Mouse (Mus musculus) cerebellum, adult 11-12 months (tissue): Measurements from ENCODE around the gene Galnt2.
A peak's percentile ranks its signal among the peaks of the same experiment; 100 is the strongest.

Source experiments
- DNase-seq: peaks from one replicate; pipeline ENCODE4 v3.0.0; 2022

Galnt2 gene

GRCm38 (mm10) chr8:124274441-124275120 is 43.4 kb downstream of the Galnt2 start:
- DNase-seq, result no peak

- DNase-seq, result no peak
Observed at GRCm38 (mm10) chr8:124275377-124276071, 44.3 kb downstream of the Galnt2 start.

- peak; percentile 56 for DNase-seq
Observed at GRCm38 (mm10) chr8:124277951-124278910, 47.0 kb downstream of the Galnt2 start.

GRCm38 (mm10) chr8:124278956-124279689 is 47.9 kb downstream of the Galnt2 start:
- DNase-seq, result no peak

- DNase-seq, result no peak
Observed at GRCm38 (mm10) chr8:124279690-124279985, 48.4 kb downstream of the Galnt2 start.

GRCm38 (mm10) chr8:124281700-124282541 is 50.7 kb downstream of the Galnt2 start:
- DNase-seq, result peak; percentile 73

- DNase-seq, result peak; percentile 60
Observed at GRCm38 (mm10) chr8:124282878-124283630, 51.9 kb downstream of the Galnt2 start.

GRCm38 (mm10) chr8:124283644-124284332 is 52.6 kb downstream of the Galnt2 start:
- DNase-seq, result peak; percentile 56

GRCm38 (mm10) chr8:124284333-124284711 is 53.1 kb downstream of the Galnt2 start:
- no peak for DNase-seq

- DNase-seq, result peak; percentile 71
Observed at GRCm38 (mm10) chr8:124284984-124285576, 53.9 kb downstream of the Galnt2 start.

GRCm38 (mm10) chr8:124286461-124287124 is 55.4 kb downstream of the Galnt2 start:
- no peak for DNase-seq

- DNase-seq, result no peak
Observed at GRCm38 (mm10) chr8:124288215-124288864, 57.1 kb downstream of the Galnt2 start.

GRCm38 (mm10) chr8:124289481-124290050 is 58.4 kb downstream of the Galnt2 start:
- DNase-seq, result no peak

- DNase-seq, result no peak
Observed at GRCm38 (mm10) chr8:124290911-124291691, 59.9 kb downstream of the Galnt2 start.

- no peak for DNase-seq
Observed at GRCm38 (mm10) chr8:124291693-124292092, 60.5 kb downstream of the Galnt2 start.

GRCm38 (mm10) chr8:124292965-124293364 is 61.8 kb downstream of the Galnt2 start:
- no peak for DNase-seq

- DNase-seq, result no peak
Observed at GRCm38 (mm10) chr8:124294425-124294824, 63.2 kb downstream of the Galnt2 start.

GRCm38 (mm10) chr8:124294900-124295299 is 63.7 kb downstream of the Galnt2 start:
- no peak for DNase-seq
